Comparison of ENCODE assay signal across 7 mouse cellular contexts in genomic region chr6:108249031-108249917, GRCm38 (mm10). TPM values are rescaled to one million over a fixed set of nuclear protein-coding genes. Genes with fewer than 3 reads are reported as not detected.
DNase-seq lines count a peak whose midpoint lies in the region; ATAC-seq and TF ChIP-seq lines count a peak whose summit lies in the region.

No protein-coding gene starts in this region.

- no peak for TF ChIP-seq POLR2A in cortical plate, adult 2 months (IDR thresholded peaks at IDR 0.05; ENCODE audit: extremely low read depth, insufficient read depth, low read length)

- peak overlapping the region; percentile 69; the same call in 1 of the 2 replicates for H3K27ac ChIP-seq in cortical plate, adult 2 months (ENCODE audit: insufficient read depth, low read length)
- no peak overlapping the region; the same call in 1 of the 2 replicates for H3K27ac ChIP-seq in hindbrain, embryonic 14.5 days
- H3K27ac ChIP-seq in liver, embryonic 16.5 days (ENCODE audit: low read length), result no peak overlapping the region

- DNase-seq in Patski (ENCODE audit: low read depth, low spot score), result peak; percentile 43
- no peak for DNase-seq in hindbrain, embryonic 14.5 days (ENCODE audit: low spot score)
- no peak for DNase-seq in urinary bladder, postnatal 4 days (ENCODE audit: low spot score in 2 of 2)
- no peak for DNase-seq in right cerebral cortex, adult 18-20 months

- CTCF ChIA-PET in Patski (lab: Charles Lee), result interaction anchor here (0.7 to 1.7 kb wide), 7 partner anchors 10 to 85 kb away, joined by 3 to 7 read pairs (median 3); no protein-coding TSS in a partner anchor

- POLR2A ChIA-PET in Patski (lab: Charles Lee), result interaction anchor here (0.5 to 0.7 kb wide), 2 partner anchors 10 to 329 kb away, joined by 3 to 4 read pairs; no protein-coding TSS in a partner anchor

- in situ Hi-C loops in Patski (cut with MboI; ENCODE audit: low pct_unique_long_range_greater_than_20kb), result no loop called here

- no peak overlapping the region for H3K9ac ChIP-seq in hindbrain, embryonic 14.5 days
- no peak overlapping the region for H3K9ac ChIP-seq in liver, embryonic 16.5 days (ENCODE audit: low read depth, low read length)

- WGBS in hindbrain, embryonic 14.5 days, result 21% methylated on average over 9 of the region's 9 CpGs
- WGBS in liver, embryonic 16.5 days (ENCODE audit: insufficient replicate concordance), result 40% methylated on average over 9 of the region's 9 CpGs

- no peak for TF ChIP-seq CTCF in Patski (IDR thresholded peaks at IDR 0.05)
- TF ChIP-seq CTCF in cortical plate, adult 2 months (IDR thresholded peaks at IDR 0.05; ENCODE audit: extremely low read depth, insufficient read depth, low read length), result no peak

- peak; percentile 66 for ATAC-seq in Patski
- peak; percentile 33; the same call in 1 of the 2 replicates for ATAC-seq in hindbrain, embryonic 14.5 days (ENCODE audit: low FRiP score)
- peak; percentile 37; the same call in 1 of the 2 replicates for ATAC-seq in liver, embryonic 16.5 days (ENCODE audit: low read depth)
- no peak for ATAC-seq in cerebellum, adult (ENCODE audit: insufficient number of reproducible peaks, low FRiP score, low TSS enrichment)

- H3K9me3 ChIP-seq in hindbrain, embryonic 14.5 days (ENCODE audit: control insufficient read depth, low read length), result no peaks in the 10 kb centered on the region
- no peaks in the 10 kb centered on the region for H3K9me3 ChIP-seq in liver, embryonic 16.5 days (replicated peaks; ENCODE audit: control insufficient read depth, low read length)

- no peak overlapping the region for H3K4me3 ChIP-seq in cortical plate, adult 2 months (ENCODE audit: insufficient read depth, low read length)
- H3K4me3 ChIP-seq in hindbrain, embryonic 14.5 days (replicated peaks; ENCODE audit: low read length), result no peak overlapping the region
- H3K4me3 ChIP-seq in liver, embryonic 16.5 days (ENCODE audit: low read depth, low read length), result no peak overlapping the region

- no peaks in the 10 kb centered on the region for H3K36me3 ChIP-seq in hindbrain, embryonic 14.5 days (replicated peaks; ENCODE audit: control insufficient read depth, insufficient read depth)
- H3K36me3 ChIP-seq in liver, embryonic 16.5 days (ENCODE audit: control insufficient read depth, insufficient read depth), result no peaks in the 10 kb centered on the region

- H3K4me1 ChIP-seq in cortical plate, adult 2 months (ENCODE audit: control insufficient read depth, insufficient read depth, low read length), result peaks cover 12% of the 10 kb centered on the region
- peaks cover 19% of the 10 kb centered on the region; the same call in 1 of the 2 replicates for H3K4me1 ChIP-seq in hindbrain, embryonic 14.5 days (replicated peaks; ENCODE audit: control insufficient read depth, insufficient read depth, low read length)
- H3K4me1 ChIP-seq in liver, embryonic 16.5 days (ENCODE audit: control insufficient read depth, low read depth, low read length), result peaks cover 3% of the 10 kb centered on the region; the same call in 1 of the 2 replicates

- H3K27me3 ChIP-seq in Patski, result no peaks in the 10 kb centered on the region
- no peaks in the 10 kb centered on the region for H3K27me3 ChIP-seq in hindbrain, embryonic 14.5 days (ENCODE audit: control insufficient read depth, insufficient read depth, low read length)
- no peaks in the 10 kb centered on the region for H3K27me3 ChIP-seq in liver, embryonic 16.5 days (ENCODE audit: control insufficient read depth, insufficient read depth, low read depth, low read length)

- no peak overlapping the region for H3K4me2 ChIP-seq in hindbrain, embryonic 14.5 days (replicated peaks)
- no peak overlapping the region for H3K4me2 ChIP-seq in liver, embryonic 16.5 days (ENCODE audit: low read depth, low read length)

RNA-seq across cellular contexts. Expression of gene Itpr1, which starts 36.4 kb away (rescaled TPM):
- 67.1 TPM for polyA plus RNA-seq in Patski (2021)
- 152 TPM in 2 replicates for polyA plus RNA-seq in cortical plate, adult 2 months (2012; rRNA removed)
- 6.5 TPM in 2 replicates for polyA plus RNA-seq in hindbrain, embryonic 14.5 days (2014; fragmentation: Nextera tagmentation; extraction: Ambion mirVana)
- polyA plus RNA-seq in liver, embryonic 16.5 days (2015; fragmentation: Nextera tagmentation; extraction: Ambion mirVana), result 2.2 and 2.9 TPM in 2 replicates
